Mouse (Mus musculus) liver, postnatal 0 days (tissue): Measurements from ENCODE around the gene Gstt3.

Experiments used
- CTCF ChIP-seq: sonication (generic); IDR thresholded peaks from 2 replicates; pipeline ENCODE4 v1.5.1; 2016; ENCODE audit warnings: antibody characterized with exemption, low read depth
- EP300 ChIP-seq: IDR thresholded peaks from 2 replicates; pipeline ENCODE4 v1.6.1; 2016; ENCODE audit warnings: antibody characterized with exemption, low read depth, mild to moderate bottlenecking

DNA sequence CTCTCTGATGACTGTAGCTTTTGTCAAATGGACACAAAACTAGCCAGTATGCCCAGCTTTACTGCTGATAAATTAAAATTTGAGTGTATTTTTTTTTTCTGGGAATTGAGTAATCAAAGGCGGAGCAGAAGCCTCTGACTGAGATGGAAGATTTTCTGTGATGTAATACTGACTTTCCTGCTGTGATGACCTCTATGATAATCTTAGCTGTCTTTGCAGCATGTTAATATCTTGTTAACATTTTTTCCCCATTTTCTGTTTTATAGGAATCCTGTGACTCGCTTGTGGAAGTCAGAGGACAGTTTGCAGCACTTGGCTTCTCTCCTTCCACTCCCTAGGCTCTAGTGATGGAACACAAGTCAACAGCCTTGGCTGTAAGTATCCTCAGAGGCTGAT is 49.1 kb upstream of the Gstt3 start:
- TF ChIP-seq CTCF (no peak), EP300 (no peak)
